Mouse (Mus musculus): ENCODE results near the gene Pcyt1a.

GRCm38 (mm10) chr16:32437266-32437665 is 6.5 kb downstream of the Pcyt1a start:
- TF ChIP-seq MXI1 (IDR thresholded peaks at IDR 0.05; ENCODE audit: low read depth, low read length) (no peak), CTCF (conservative IDR thresholded peaks at IDR 0.05 in 1 of 2, IDR thresholded peaks at IDR 0.05 in 1 of 2; ENCODE audit: low read depth in 2 of 2, low read length in 2 of 2) (no peak), EP300 (IDR thresholded peaks at IDR 0.05; ENCODE audit: low read length) (no peak), JUND (conservative IDR thresholded peaks at IDR 0.05; ENCODE audit: low read depth, low read length) (no peak), POLR2A (IDR thresholded peaks at IDR 0.05; ENCODE audit: low read depth, low read length) (no peak), HCFC1 (IDR thresholded peaks at IDR 0.05; ENCODE audit: low read depth, low read length) (no peak), TCF12 (IDR thresholded peaks at IDR 0.05; ENCODE audit: low read depth, low read length) (no peak), NRF1 (IDR thresholded peaks at IDR 0.05; ENCODE audit: low read depth, low read length) (no peak), ZNF384 (IDR thresholded peaks at IDR 0.05; ENCODE audit: low read depth, low read length) (no peak)
